Mouse (Mus musculus) liver, embryonic 14.5 days (tissue): ENCODE measurements at regions not wholly inside any gene's neighbourhood (a gene's known extent, or its start where the extent isn't known, plus 50 kb on each side); places are given as distances from the start of the nearest gene placed in this dataset.

Source experiments
- ATAC-seq: fragments of 200-750 bp; cut with Nextera tagmentation; 2 replicates; pipeline ENCODE4 v1.8.0; 2017; ENCODE audit warnings: moderate number of reproducible peaks, mild to moderate bottlenecking, moderate library complexity; ENCODE audit not compliant: insufficient read depth
- DNase-seq, 3 experiments: peaks; one replicate each; pipeline ENCODE4 v3.0.0-alpha.2; 2012 to 2013; ENCODE audit warnings: low read depth in 3 of 3, low spot score in 3 of 3
- H3K27ac ChIP-seq: fragments of 300-500 bp; sonication (generic); 2 replicates; pipeline ENCODE4 v1.5.1; 2014; ENCODE audit warnings: moderate library complexity, mild to moderate bottlenecking, control low read depth, inconsistent platforms
- H3K27me3 ChIP-seq: fragments of 300-500 bp; sonication (generic); 2 replicates; pipeline ENCODE4 v1.6.1; 2014; ENCODE audit warnings: mild to moderate bottlenecking, low read length, moderate library complexity; ENCODE audit not compliant: control insufficient read depth, insufficient read depth
- H3K36me3 ChIP-seq: fragments of 300-500 bp; sonication (generic); replicated peaks from 2 replicates; pipeline ENCODE4 v1.6.1; 2014; ENCODE audit warnings: low read depth; ENCODE audit not compliant: control insufficient read depth, insufficient read depth
- H3K4me1 ChIP-seq, 2 experiments: fragments of 200-500 bp in 1 of 2; fragments of 300-500 bp in 1 of 2; sonication (generic) in 1 of 2; replicated peaks; 2 replicates each; pipeline ENCODE4 v1.6.1; 2012 to 2014; ENCODE audit warnings: antibody characterized with exemption in 1 of 2, inconsistent platforms in 1 of 2, low read length in 1 of 2; ENCODE audit not compliant: control insufficient read depth in 2 of 2, insufficient read depth in 2 of 2
- H3K4me2 ChIP-seq: fragments of 300-500 bp; sonication (generic); 2 replicates; pipeline ENCODE4 v1.6.1; 2014; ENCODE audit warnings: low read depth, mild to moderate bottlenecking, control low read depth, moderate library complexity
- H3K4me3 ChIP-seq, 2 experiments: fragments of 200-500 bp in 1 of 2; fragments of 300-500 bp in 1 of 2; sonication (generic) in 1 of 2; 2 replicates each; pipeline ENCODE4 v1.5.1; 2012 to 2014; ENCODE audit warnings: low read depth in 2 of 2, low read length in 2 of 2, mild to moderate bottlenecking in 2 of 2, control low read depth in 1 of 2, inconsistent platforms in 1 of 2, moderate library complexity in 1 of 2; ENCODE audit not compliant: insufficient read depth in 1 of 2
- H3K9ac ChIP-seq: fragments of 300-500 bp; sonication (generic); replicated peaks from 2 replicates; pipeline ENCODE4 v1.6.1; 2014; ENCODE audit warnings: mild to moderate bottlenecking, control low read depth, moderate library complexity
- H3K9me3 ChIP-seq: fragments of 300-500 bp; sonication (generic); 2 replicates; pipeline ENCODE4 v1.6.1; 2016; ENCODE audit warnings: low read length, mixed read lengths; ENCODE audit not compliant: control insufficient read depth
- CTCF ChIP-seq: IDR thresholded peaks from 2 replicates; pipeline ENCODE4 v1.5.1; 2016; ENCODE audit warnings: antibody characterized with exemption, low read depth, control low read depth
- EP300 ChIP-seq: IDR thresholded peaks from 2 replicates; pipeline ENCODE4 v1.6.1; 2016; ENCODE audit warnings: antibody characterized with exemption, low read depth
- WGBS: fragments of 180-500 bp; shearing (Covaris S2); extraction: QIAGEN DNeasy Blood & Tissue Kit; methylation state at CpG from one replicate; pipeline ENCODE4 v1.1.7; 2014; ENCODE audit not compliant: insufficient replicate concordance; 5-methylcytosine and 5-hydroxymethylcytosine counted together

DNA sequence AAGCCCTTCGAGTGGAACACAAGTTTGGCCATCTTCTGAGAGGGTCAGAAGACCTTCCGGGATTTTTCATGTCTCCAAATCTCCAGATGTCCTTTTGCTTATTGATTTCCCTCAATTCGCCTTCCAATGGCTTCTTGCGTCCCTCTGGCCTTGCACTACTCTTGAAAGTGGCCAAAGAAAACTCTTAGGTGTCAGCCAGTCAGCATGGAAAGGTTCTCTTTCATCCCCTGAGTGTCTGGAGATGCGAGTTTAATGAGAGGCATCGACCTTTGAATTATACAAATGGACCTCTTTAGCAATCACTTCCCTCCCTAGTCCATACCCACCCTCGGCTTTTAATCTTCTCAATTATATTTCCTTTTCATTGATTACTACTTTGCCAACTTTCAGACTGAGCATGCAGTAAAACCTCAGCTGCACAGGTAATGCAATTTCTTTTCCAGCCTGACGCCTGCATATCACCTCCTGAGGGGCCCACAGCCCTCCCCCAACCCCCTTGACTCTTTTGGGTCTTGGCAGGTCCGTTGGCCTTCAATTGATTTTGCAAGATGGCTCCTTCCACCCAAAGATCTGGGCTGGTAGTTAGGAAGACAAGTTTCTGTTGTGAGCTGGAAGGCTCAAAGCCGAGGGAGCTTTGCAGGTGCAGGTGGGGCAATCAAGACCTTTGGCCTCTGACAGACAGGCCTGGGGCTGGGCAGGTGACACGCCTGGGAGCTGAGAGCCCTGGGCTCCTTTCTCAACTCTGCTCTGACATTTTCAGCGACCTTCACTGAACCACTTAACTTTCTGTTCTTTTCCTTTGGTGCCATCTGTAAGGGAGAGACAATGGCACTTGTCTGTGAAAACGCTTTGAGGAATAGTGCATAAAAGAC is 461.8 kb downstream of the Ccdc171 start:
- TF ChIP-seq CTCF, result no peak
- TF ChIP-seq EP300, result no peak
- Histone ChIP-seq H3K4me3 (no peak overlapping the region), H3K27me3 (no peaks in the 10 kb centered on the region), H3K4me1 (peaks cover 0 to 4% of the 10 kb centered on the region in 2 experiments; a peak in 1 of 4 replicates), H3K36me3 (no peaks in the 10 kb centered on the region), H3K9ac (no peak overlapping the region), H3K9me3 (no peaks in the 10 kb centered on the region), H3K27ac (no peak overlapping the region), H3K4me2 (no peak overlapping the region)
- DNase-seq, result no peak
- 55% methylated on average over 13 of the region's 13 CpGs for WGBS
- ATAC-seq, result no peak

GRCm38 (mm10) chr4:83987846-83988245 is 462.5 kb downstream of the Ccdc171 start:
- no peak for DNase-seq
- TF ChIP-seq EP300 (no peak), CTCF (no peak)
- no peaks in the 10 kb centered on the region for H3K27me3 ChIP-seq
- H3K36me3 ChIP-seq, result no peaks in the 10 kb centered on the region
- no peaks in the 10 kb centered on the region for H3K9me3 ChIP-seq
- no peak overlapping the region for H3K4me3 ChIP-seq
- peaks cover 0 to 4% of the 10 kb centered on the region in 2 experiments; a peak in 1 of 4 replicates for H3K4me1 ChIP-seq
- ATAC-seq, result no peak
- no peak overlapping the region for H3K9ac ChIP-seq
- no peak overlapping the region for H3K4me2 ChIP-seq
- WGBS, result 53% methylated on average over 11 of the region's 12 CpGs
- H3K27ac ChIP-seq, result no peak overlapping the region

GRCm38 (mm10) chr4:83988314-83988713 is 463.0 kb downstream of the Ccdc171 start:
- ATAC-seq (no peak), DNase-seq (no peak)
- no peaks in the 10 kb centered on the region for H3K27me3 ChIP-seq
- H3K36me3 ChIP-seq, result no peaks in the 10 kb centered on the region
- WGBS, result 31% methylated on average over 5 of the region's 5 CpGs
- H3K9me3 ChIP-seq, result no peaks in the 10 kb centered on the region
- peaks cover 0 to 4% of the 10 kb centered on the region in 2 experiments; a peak in 1 of 4 replicates for H3K4me1 ChIP-seq
- H3K4me3 ChIP-seq, result no peak overlapping the region
- TF ChIP-seq EP300 (no peak), CTCF (no peak)
- no peak overlapping the region for H3K27ac ChIP-seq
- H3K4me2 ChIP-seq, result no peak overlapping the region
- H3K9ac ChIP-seq, result no peak overlapping the region

GRCm38 (mm10) chr4:83990126-83990989 is 465.0 kb downstream of the Ccdc171 start:
- 46% methylated on average over 13 of the region's 13 CpGs for WGBS
- Histone ChIP-seq H3K27ac (no peak overlapping the region), H3K4me3 (no peak overlapping the region), H3K27me3 (no peaks in the 10 kb centered on the region), H3K36me3 (no peaks in the 10 kb centered on the region), H3K9me3 (no peaks in the 10 kb centered on the region), H3K4me2 (no peak overlapping the region), H3K9ac (no peak overlapping the region), H3K4me1 (peaks cover 0 to 4% of the 10 kb centered on the region in 2 experiments; a peak in 1 of 4 replicates)
- ATAC-seq (no peak), DNase-seq (no peak)
- no peak for TF ChIP-seq CTCF

DNA sequence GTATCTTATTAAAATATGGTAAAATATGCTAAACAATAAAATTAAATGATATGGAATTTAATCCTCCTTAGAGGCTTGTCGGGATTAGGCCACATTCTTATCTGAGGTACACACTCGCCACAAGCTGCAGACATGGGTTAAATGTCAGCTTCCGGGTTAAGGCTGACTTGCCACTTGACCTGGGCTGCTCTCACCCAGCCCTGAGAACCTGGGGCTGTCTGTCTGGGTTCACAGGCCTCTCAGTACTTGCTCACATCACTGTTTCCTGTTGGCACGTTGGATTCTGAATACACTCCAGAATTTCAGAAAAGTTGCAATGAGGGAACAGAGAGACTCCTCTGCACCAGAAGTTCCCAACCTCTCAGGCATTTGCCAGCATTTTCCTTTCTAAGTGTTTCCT is 465.9 kb downstream of the Ccdc171 start:
- ATAC-seq (no peak), DNase-seq (no peak)
- H3K36me3 ChIP-seq, result no peaks in the 10 kb centered on the region
- no peaks in the 10 kb centered on the region for H3K9me3 ChIP-seq
- TF ChIP-seq EP300 (no peak), CTCF (no peak)
- H3K4me1 ChIP-seq, result peaks cover 0 to 4% of the 10 kb centered on the region in 2 experiments; a peak in 1 of 4 replicates
- no peak overlapping the region for H3K4me3 ChIP-seq
- H3K9ac ChIP-seq, result no peak overlapping the region
- no peaks in the 10 kb centered on the region for H3K27me3 ChIP-seq
- H3K4me2 ChIP-seq, result no peak overlapping the region
- no peak overlapping the region for H3K27ac ChIP-seq
- 9% methylated on average over 4 of the region's 4 CpGs for WGBS
